Mouse (Mus musculus) gastrocnemius, adult 8-10 months (tissue): ENCODE measurements around the gene Lrrc15. TPM values are rescaled to one million over a fixed set of nuclear protein-coding genes. Genes with fewer than 3 reads are reported as not detected.

ENCODE experiments used
- DNase-seq, 2 experiments: peaks; one replicate each; pipeline ENCODE4 v3.0.0; 2022; ENCODE audit warnings: low spot score in 2 of 2
- total RNA-seq, 4 experiments: library from RNA; stranded (reverse); gene quantifications; 2 replicates each; pipeline ENCODE4 v1.2.4; 2022

The Lrrc15 gene
- total RNA-seq, 4 experiments from 2014 or later = 0.05 to 0.31 (median 0.10) TPM

- no peak for DNase-seq
Observed at GRCm38 (mm10) chr16:30238791-30239190, 44.3 kb downstream of the Lrrc15 start.

DNA sequence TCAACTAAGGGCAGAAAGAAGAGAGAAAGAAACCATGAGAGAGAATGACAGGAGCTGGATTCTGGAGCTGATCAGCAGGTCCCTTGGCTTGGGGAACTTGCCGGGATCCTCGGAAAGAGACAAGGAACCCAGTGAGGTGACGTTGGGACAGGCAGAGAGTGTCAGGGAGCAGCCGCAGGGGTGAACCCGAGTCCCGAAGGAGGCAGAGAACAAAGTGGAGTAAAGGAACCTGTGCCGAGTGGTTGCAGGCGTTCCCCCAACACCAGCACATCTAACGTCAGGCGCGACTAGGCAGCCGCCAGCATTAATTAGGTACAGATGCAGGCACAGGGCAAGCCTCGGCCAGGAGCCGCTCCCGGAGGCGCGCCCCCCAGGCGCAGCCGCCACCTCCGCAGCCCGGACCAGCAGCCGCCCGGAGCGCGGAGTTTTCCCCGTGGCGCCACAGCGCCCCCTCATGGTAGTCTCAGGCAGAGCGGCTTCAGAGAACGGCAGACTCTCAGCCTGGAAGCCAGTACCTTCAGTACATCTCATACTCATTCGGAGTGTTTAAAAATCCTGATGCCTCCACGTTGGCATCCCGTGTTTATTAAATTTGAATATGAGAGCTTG, 46.9 kb downstream of the Lrrc15 start:
- DNase-seq = peak; percentile 70 to 73

GRCm38 (mm10) chr16:30235577-30235976, 47.5 kb downstream of the Lrrc15 start:
- no peak for DNase-seq

DNA sequence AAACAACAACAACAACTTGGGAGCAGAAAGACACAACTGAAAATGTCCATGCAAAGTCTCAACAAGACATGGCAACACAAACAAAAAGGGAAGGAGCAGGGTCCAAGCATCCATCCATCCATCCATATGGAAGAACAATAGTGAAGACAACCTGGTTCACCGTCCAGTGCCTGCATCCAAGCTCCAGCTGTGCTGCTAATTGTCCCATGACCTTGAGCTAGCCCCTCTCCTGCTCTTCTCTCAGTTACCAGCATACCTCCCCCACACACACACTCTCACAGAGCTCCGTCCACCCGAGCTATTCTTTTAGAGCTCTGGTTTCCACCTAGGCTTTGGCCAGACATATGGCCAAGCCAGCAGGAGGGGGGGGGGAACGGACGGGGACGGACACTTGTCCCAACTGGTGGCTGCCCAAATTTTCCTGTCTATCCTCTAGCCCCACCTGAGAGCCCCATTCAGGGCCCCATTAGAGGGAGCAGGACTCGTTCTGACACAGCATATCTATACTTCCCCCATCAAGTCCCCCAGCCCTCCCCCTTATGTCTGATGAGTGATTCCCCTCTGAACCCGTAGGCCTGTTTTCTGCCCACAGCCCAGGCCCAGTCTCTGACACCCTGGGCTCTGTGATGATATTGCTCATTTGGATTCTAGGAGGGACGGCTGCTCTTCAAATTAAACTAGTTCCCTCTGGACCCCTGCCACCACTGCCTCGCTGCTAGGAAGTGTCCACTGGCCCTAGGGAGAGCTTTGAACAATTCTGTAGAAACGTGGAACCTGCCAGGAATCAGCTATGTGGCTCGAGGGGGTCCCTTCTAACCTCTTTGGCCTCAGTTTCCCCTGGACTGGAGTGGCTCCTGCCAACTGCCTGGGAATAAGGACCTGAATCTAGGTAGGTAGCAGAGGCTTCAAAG, 48.2 kb downstream of the Lrrc15 start:
- no peak for DNase-seq

DNA sequence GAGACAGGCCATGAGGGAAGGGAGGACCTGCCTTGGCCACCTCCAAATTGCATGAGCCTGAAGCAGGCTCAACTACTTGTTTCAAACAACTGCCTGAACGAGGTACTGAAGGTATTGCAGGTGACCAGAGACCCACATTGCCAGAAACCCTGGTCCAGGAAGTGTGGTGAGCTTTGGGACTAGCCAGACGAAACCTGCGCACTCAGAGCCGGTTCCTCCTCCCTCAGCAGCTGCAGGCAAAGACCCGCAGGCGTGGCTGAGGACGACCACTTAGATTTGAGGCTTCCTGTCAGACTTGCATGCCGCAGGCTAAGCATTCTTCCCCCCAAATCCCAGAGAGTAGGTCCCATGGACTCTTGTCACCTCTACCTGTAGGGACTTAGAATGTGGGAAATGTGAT, 49.0 kb downstream of the Lrrc15 start:
- DNase-seq = no peak

DNA sequence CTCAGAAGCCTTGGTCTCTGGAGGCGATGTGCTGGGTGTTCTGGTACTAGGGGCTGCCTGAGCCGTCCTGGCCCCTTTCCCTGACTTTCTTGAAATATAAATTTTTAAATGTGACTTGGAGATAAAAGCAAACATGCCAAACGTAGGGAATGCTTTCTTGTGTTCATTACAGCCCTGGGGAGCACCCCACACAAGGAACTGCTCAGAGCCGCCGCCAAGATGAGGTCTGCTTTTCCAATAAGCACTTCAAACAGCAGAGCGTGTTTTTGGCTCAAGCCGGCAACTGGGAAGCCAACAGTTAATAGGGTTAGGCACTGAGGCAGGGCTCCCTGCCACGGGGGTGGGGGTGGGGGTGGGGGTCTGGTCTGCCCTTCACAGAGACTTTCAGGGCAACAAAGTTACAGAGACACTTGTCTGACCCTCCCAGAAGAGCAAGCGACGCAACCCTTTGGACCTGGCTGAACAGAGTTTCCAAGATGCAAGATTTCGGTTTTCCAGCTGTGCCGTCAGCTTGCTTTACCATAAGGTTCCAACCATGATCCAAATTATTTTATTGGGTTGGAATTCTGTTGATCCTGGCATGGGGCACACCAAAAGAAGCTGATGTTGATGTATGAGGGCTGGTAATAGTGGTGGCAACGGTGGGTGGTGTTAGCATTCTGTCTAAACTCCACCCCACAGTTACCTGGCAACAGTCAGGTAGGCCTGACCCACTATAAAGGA, 51.0 kb downstream of the Lrrc15 start:
- DNase-seq = no peak

DNA sequence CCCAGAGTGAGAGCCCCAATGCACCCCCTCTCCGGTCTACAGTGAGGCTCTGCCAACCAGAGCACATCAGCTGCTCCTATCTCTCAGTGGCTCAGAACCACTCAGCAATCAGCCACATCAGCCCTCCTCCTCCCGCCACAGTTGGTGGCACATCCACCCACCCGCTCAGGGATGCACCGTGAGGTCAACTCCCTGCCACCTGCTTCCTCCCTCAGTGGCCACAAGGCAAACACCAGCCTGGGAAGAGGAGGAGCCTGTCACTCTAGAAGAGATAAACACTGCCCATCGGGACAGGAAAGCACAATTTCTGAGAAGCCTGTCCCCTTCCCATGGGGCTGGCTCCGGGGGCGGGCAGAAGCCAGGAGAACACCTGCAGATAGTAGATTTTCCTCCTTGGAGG, 55.7 kb downstream of the Lrrc15 start:
- DNase-seq = no peak

- no peak for DNase-seq
Observed at GRCm38 (mm10) chr16:30221161-30221782, 61.8 kb downstream of the Lrrc15 start.

Other genes with a start within 250 kb of the Lrrc15 start
- 10 to 100 TPM in 2 of 4 experiments, 1 to 10 TPM in 2; 8.9 to 13.4 (median 9.9) TPM for gene Hes1, start 218.9 kb downstream of the Lrrc15 start, total RNA-seq
- under 1 TPM in 2 of 4 experiments, not detected in 2; 0.07 to 0.13 TPM for gene Cpn2, start 15.8 kb downstream of the Lrrc15 start, total RNA-seq
- not detected for gene Gp5, start 27.5 kb upstream of the Lrrc15 start, total RNA-seq
- 10 to 100 TPM; 30.2 to 43.7 (median 36.2) TPM for gene Atp13a3, start 122.7 kb upstream of the Lrrc15 start, total RNA-seq